Mouse (Mus musculus) thymus, postnatal 36 days (tissue): ENCODE measurements around the gene Prpf38a.

ENCODE experiments used
- DNase-seq, 2 experiments: peaks; one replicate each; pipeline ENCODE4 v3.0.0; 2022; ENCODE audit warnings: mixed read lengths in 2 of 2

The Prpf38a gene

GRCm38 (mm10) chr4:108578840-108579742 lies at the start of gene Prpf38a, which contains the start of gene Orc1:
TSS of gene Prpf38a (minus strand) at chr4:108579336.
TSS of gene Orc1 (plus strand) at chr4:108579423.
- DNase-seq = peak; percentile 96 to 97

GRCm38 (mm10) chr4:108627066-108627465 lies 47.9 kb upstream of the Prpf38a start:
- DNase-seq = no peak

GRCm38 (mm10) chr4:108621504-108621903 lies 42.4 kb upstream of the Prpf38a start:
- peak in 1 of 2 experiments; percentile 26 for DNase-seq

GRCm38 (mm10) chr4:108620536-108620935 lies 41.4 kb upstream of the Prpf38a start:
- no peak for DNase-seq

GRCm38 (mm10) chr4:108619587-108620341 lies 40.6 kb upstream of the Prpf38a start, which contains the start of gene Cc2d1b:
TSS of gene Cc2d1b (plus strand) at chr4:108619940.
- peak; percentile 90 to 94 for DNase-seq

- DNase-seq = peak in 1 of 2 experiments; percentile 26
These were observed 40.0 kb upstream of the Prpf38a start for GRCm38 (mm10) chr4:108619165-108619564.

- DNase-seq = no peak
These were observed 39.5 kb upstream of the Prpf38a start for GRCm38 (mm10) chr4:108618586-108618985.

GRCm38 (mm10) chr4:108610935-108611334 lies 31.8 kb upstream of the Prpf38a start:
- no peak for DNase-seq

GRCm38 (mm10) chr4:108608651-108609050 lies 29.5 kb upstream of the Prpf38a start:
- DNase-seq = no peak

- no peak for DNase-seq
These were observed 22.7 kb upstream of the Prpf38a start for GRCm38 (mm10) chr4:108601870-108602269.

- DNase-seq = no peak
These were observed 19.2 kb upstream of the Prpf38a start for GRCm38 (mm10) chr4:108598306-108598705.

- DNase-seq = no peak
These were observed 16.6 kb upstream of the Prpf38a start for GRCm38 (mm10) chr4:108595785-108596184.

- no peak for DNase-seq
These were observed 14.2 kb upstream of the Prpf38a start for GRCm38 (mm10) chr4:108593376-108593775.

GRCm38 (mm10) chr4:108579743-108580411 lies 741 bp upstream of the Prpf38a start:
- DNase-seq = no peak

- DNase-seq = no peak
These were observed 6.5 kb downstream of the Prpf38a start for GRCm38 (mm10) chr4:108572644-108573043.

GRCm38 (mm10) chr4:108565026-108565425 lies 14.1 kb downstream of the Prpf38a start:
- DNase-seq = no peak

GRCm38 (mm10) chr4:108539701-108540100 lies 39.4 kb downstream of the Prpf38a start:
- DNase-seq = no peak
